Mouse (Mus musculus): ENCODE results near the gene Fkbpl. TPM values are rescaled to one million over a fixed set of nuclear protein-coding genes. Genes with fewer than 3 reads are reported as not detected.

The Fkbpl gene
- total and polyA plus RNA-seq, 3 experiments: 5.5 to 8.2 (median 6.2) TPM

DNA sequence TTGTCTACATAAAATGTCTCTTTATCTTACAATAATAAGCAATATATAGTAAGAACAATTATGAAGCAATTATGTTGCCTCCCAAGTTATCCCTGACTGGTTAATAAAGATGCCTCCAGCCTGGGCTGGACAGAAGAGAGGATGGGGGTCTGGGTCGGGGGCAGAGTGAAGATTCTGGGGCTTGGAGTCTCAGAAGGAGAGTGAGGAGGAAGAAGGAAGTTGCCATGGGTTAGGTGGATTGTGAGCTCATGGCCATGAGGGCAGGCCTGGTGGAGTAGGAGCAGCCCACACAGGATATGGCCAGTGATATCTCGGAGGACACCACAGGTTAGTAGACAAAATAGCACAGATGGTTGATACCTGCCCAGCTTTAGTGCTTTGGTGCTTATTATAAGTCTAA lies 13.6 kb downstream of the Fkbpl start:
- no peaks in the 10 kb centered on the region; a peak in 1 of 4 replicates for H3K4me1 ChIP-seq (ENCODE audit: control insufficient read depth in 1 of 2, insufficient read depth in 2 of 2)
- in situ Hi-C loops (cut with MboI; ENCODE audit: low pct_ligation_motif_present, low pct_unique_long_range_greater_than_20kb, low sequenced_read_pairs) (no loop called here), dilution Hi-C loops (cut with MboI; ENCODE audit: extremely low pct_ligation_motif_present, extremely low pct_unique_long_range_greater_than_20kb, low sequenced_read_pairs) (no loop called here)
- no peaks in the 10 kb centered on the region for H3K9me3 ChIP-seq (replicated peaks; ENCODE audit: low read length)
- TF ChIP-seq BHLHE40 (IDR thresholded peaks at IDR 0.05; ENCODE audit: low read depth, low read length) (no peak), KAT2A (IDR thresholded peaks at IDR 0.05; ENCODE audit: insufficient replicate concordance, low read length) (no peak), MXI1 (IDR thresholded peaks at IDR 0.05; ENCODE audit: low read depth, low read length) (no peak), RCOR1 (conservative IDR thresholded peaks at IDR 0.05; ENCODE audit: low read depth, low read length) (no peak), TCF12 (IDR thresholded peaks at IDR 0.05; ENCODE audit: low read depth, low read length) (no peak), POLR2A (IDR thresholded peaks at IDR 0.05; ENCODE audit: low read depth, low read length) (no peak), SMC3 (IDR thresholded peaks at IDR 0.05; ENCODE audit: low read depth, low read length) (no peak), RAD21 (IDR thresholded peaks at IDR 0.05; ENCODE audit: low read depth, low read length) (no peak), MAZ (IDR thresholded peaks at IDR 0.05; ENCODE audit: low read depth, low read length) (no peak), USF2 (conservative IDR thresholded peaks at IDR 0.05; ENCODE audit: low read depth, low read length) (no peak), TBP (conservative IDR thresholded peaks at IDR 0.05; ENCODE audit: low read depth, low read length) (no peak), CTCF (conservative IDR thresholded peaks at IDR 0.05 in 1 of 2, IDR thresholded peaks at IDR 0.05 in 1 of 2; ENCODE audit: low read depth in 2 of 2, low read length in 2 of 2) (no peak), POLR2AphosphoS2 (IDR thresholded peaks at IDR 0.05; ENCODE audit: low read depth, low read length) (no peak), ZNF384 (IDR thresholded peaks at IDR 0.05; ENCODE audit: low read depth, low read length) (no peak), ELF1 (IDR thresholded peaks at IDR 0.05; ENCODE audit: low read depth, low read length) (no peak), GABPA (IDR thresholded peaks at IDR 0.05; ENCODE audit: insufficient replicate concordance, low read depth, low read length) (no peak), E2F4 (IDR thresholded peaks at IDR 0.05; ENCODE audit: insufficient replicate concordance, low read depth, low read length) (no peak), UBTF (IDR thresholded peaks at IDR 0.05; ENCODE audit: low read depth, low read length) (no peak), MYC (IDR thresholded peaks at IDR 0.05; ENCODE audit: low read depth, low read length) (no peak), USF1 (IDR thresholded peaks at IDR 0.05; ENCODE audit: low read depth, low read length) (no peak)
- no peak for DNase-seq (ENCODE audit: extremely low read depth)
- no peak overlapping the region for H3K27ac ChIP-seq (ENCODE audit: insufficient read depth, low read depth)
- H3K27me3 ChIP-seq (replicated peaks): peaks cover 35% of the 10 kb centered on the region
- no peak overlapping the region for H3K4me2 ChIP-seq (ENCODE audit: insufficient read depth, low read depth, poor library complexity, severe bottlenecking)
- no peaks in the 10 kb centered on the region for H3K79me2 ChIP-seq (replicated peaks; ENCODE audit: control insufficient read depth, extremely low read depth, insufficient read depth, poor library complexity, severe bottlenecking)
- peaks cover 15 to 36% of the 10 kb centered on the region in 2 experiments for H3K36me3 ChIP-seq (replicated peaks in 1 of 2; ENCODE audit: control insufficient read depth in 1 of 2, insufficient read depth in 1 of 2, low read length in 1 of 2)
- no peak overlapping the region for H3K9ac ChIP-seq (ENCODE audit: insufficient read depth, low read depth)
- H3K4me3 ChIP-seq (replicated peaks in 1 of 3; ENCODE audit: low read depth in 2 of 3, low read length in 2 of 3, poor library complexity in 1 of 3): no peak overlapping the region

GRCm38 (mm10) chr17:34658591-34658990 lies 14.0 kb downstream of the Fkbpl start:
- no peak overlapping the region for H3K27ac ChIP-seq (ENCODE audit: insufficient read depth, low read depth)
- dilution Hi-C loops (cut with MboI; ENCODE audit: extremely low pct_ligation_motif_present, extremely low pct_unique_long_range_greater_than_20kb, low sequenced_read_pairs) (no loop called here), in situ Hi-C loops (cut with MboI; ENCODE audit: low pct_ligation_motif_present, low pct_unique_long_range_greater_than_20kb, low sequenced_read_pairs) (no loop called here)
- no peak overlapping the region for H3K4me2 ChIP-seq (ENCODE audit: insufficient read depth, low read depth, poor library complexity, severe bottlenecking)
- no peak overlapping the region for H3K9ac ChIP-seq (ENCODE audit: insufficient read depth, low read depth)
- TF ChIP-seq USF1 (IDR thresholded peaks at IDR 0.05; ENCODE audit: low read depth, low read length) (no peak), EP300 (IDR thresholded peaks at IDR 0.05; ENCODE audit: low read length) (no peak), TBP (conservative IDR thresholded peaks at IDR 0.05; ENCODE audit: low read depth, low read length) (no peak), JUN (IDR thresholded peaks at IDR 0.05; ENCODE audit: insufficient read depth, low read depth, low read length) (no peak)
- H3K4me3 ChIP-seq (replicated peaks in 1 of 3; ENCODE audit: low read depth in 2 of 3, low read length in 2 of 3, poor library complexity in 1 of 3): no peak overlapping the region
- no peak for DNase-seq (ENCODE audit: extremely low read depth)
- no peaks in the 10 kb centered on the region for H3K9me3 ChIP-seq (replicated peaks; ENCODE audit: low read length)
- H3K4me1 ChIP-seq (ENCODE audit: control insufficient read depth in 1 of 2, insufficient read depth in 2 of 2): no peaks in the 10 kb centered on the region; a peak in 1 of 4 replicates
- H3K27me3 ChIP-seq (replicated peaks): peaks cover 40% of the 10 kb centered on the region
- H3K36me3 ChIP-seq (replicated peaks in 1 of 2; ENCODE audit: control insufficient read depth in 1 of 2, insufficient read depth in 1 of 2, low read length in 1 of 2): peaks cover 11 to 32% of the 10 kb centered on the region in 2 experiments
- H3K79me2 ChIP-seq (replicated peaks; ENCODE audit: control insufficient read depth, extremely low read depth, insufficient read depth, poor library complexity, severe bottlenecking): no peaks in the 10 kb centered on the region

Data from CH12.LX (cell line).